Mouse (Mus musculus): Measurements from ENCODE around the gene Foxl1.

The Foxl1 gene

DNA sequence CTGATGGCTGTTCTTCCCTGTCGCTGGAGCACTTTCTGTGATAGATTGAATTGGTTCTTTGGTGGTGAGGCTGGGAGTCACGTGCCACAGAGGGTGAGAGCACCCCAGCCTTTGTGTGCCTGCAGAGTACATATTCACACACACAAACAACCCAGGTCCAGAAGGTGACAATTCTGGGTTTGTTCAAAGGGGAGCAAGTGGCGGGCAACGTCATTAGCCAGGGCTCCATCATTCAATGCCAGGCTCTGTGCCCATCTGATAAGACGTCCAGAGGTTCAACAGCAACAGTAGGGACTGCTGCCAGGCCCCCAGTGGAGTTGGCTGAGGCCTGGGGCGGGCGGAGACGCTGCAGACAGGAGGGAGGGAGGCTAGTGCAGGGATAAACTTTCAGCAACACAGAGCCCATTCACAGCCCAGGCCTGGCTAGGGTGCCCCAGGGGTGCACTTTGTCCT is 36.3 kb downstream of the Foxl1 start:
- no peak for DNase-seq (ENCODE audit: low read depth, low spot score)

- DNase-seq (ENCODE audit: low read depth, low spot score): no peak
Measured at GRCm38 (mm10) chr8:121168033-121168432, 40.3 kb downstream of the Foxl1 start.

DNA sequence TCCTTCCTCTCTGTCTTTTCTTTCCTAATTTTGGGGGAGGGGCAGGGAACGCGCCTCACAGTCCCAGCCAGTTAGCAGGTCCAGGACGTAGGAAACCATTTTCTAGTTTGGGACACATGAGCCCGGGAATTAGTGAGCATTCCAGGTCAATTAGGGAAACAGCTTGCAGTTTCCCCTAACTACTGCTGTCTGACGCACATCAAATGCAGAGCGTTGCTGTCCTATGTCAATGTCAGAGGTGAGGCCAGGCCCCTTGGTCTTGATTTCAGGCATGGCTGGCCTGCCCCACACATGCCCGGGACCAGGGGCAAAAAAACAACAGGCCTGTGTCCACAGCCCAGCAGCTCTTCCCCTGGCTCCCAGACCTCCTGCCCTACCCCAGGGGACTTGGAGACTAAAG is 42.4 kb downstream of the Foxl1 start:
- no peak for DNase-seq (ENCODE audit: low read depth, low spot score)

DNA sequence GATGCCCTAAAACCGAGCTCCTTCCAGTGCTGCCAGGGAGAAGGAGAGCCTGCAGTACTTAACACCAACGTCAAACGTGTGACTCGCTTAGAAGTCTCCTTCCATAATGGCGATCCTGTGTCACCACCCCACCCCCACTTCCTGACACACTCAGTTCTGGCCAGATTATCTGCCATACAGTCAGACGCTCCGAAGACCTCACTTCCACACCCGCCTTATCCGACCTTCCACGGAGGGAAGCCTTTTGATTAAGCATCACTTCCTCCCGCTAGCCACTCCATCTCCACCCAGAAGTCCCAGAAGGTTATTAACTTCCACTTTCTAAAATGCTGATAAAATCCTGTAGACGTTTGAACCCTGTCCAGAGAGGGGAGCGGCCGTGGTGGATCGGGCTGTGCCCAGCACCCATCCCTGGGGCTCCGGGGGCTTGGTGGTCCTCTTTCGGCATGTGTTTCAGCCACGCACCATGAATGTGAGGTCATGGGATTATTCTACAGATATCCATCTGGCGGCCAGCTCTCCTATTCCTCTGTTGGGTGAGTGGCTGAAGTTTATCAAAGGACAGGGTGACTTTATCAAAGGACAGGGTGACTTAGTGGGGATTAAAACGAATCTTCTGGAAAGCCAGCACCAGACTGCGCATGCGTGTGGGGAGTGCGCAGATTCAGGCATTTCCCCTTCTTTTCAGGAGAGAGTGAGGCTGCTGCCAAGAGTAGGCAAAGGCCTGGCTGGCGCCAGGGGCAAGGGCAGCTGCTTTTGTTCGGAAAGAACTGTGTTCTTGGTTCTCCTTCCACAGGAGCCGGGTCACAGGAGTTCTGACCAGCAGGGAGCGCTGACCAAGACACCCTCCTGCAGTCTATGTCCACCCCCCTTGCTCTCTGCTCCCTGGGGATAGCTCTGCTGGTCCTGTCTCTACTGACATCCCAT is 43.1 kb downstream of the Foxl1 start:
- no peak for DNase-seq (ENCODE audit: low read depth, low spot score)

DNA sequence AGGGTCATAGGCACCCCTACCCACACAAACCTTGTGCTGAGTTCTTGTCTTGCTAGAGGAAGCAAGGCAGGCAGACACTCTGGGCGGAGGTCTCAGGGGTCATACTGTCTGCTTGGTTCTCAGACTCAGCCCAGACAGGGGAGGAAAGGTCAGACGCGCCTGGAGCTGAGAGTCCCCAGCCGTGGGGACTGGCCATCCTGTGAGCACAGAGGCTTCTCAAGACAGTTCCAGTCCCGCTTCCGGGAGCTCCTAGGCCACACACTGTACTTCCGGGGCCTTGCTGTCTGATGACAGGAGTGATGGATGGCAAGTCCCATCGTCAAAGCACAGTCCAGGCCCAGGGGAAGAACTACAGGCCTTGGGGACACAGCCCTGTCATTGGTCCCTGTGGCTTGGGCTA is 44.8 kb downstream of the Foxl1 start:
- no peak for DNase-seq (ENCODE audit: low read depth, low spot score)

DNA sequence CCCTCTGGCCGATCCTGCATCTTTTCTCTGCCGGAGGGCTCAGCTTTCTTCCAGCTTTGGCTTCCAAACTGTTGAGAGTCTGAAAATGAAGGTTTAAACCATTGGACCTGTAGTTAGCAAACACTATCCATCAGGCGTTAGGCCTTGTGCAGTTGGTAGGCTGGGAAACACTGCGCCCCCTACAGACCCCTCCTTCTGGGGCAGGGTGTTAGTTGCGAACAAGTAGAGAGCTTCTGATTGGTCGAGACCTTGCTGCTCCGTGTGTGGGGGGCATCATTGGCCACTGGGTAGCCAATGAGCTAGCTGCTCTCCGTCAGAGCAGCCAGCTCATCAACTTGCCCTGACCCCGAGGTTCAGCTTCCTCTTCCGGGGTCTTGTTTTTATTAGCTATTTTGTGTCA is 46.4 kb downstream of the Foxl1 start:
- no peak for DNase-seq (ENCODE audit: low read depth, low spot score)

DNA sequence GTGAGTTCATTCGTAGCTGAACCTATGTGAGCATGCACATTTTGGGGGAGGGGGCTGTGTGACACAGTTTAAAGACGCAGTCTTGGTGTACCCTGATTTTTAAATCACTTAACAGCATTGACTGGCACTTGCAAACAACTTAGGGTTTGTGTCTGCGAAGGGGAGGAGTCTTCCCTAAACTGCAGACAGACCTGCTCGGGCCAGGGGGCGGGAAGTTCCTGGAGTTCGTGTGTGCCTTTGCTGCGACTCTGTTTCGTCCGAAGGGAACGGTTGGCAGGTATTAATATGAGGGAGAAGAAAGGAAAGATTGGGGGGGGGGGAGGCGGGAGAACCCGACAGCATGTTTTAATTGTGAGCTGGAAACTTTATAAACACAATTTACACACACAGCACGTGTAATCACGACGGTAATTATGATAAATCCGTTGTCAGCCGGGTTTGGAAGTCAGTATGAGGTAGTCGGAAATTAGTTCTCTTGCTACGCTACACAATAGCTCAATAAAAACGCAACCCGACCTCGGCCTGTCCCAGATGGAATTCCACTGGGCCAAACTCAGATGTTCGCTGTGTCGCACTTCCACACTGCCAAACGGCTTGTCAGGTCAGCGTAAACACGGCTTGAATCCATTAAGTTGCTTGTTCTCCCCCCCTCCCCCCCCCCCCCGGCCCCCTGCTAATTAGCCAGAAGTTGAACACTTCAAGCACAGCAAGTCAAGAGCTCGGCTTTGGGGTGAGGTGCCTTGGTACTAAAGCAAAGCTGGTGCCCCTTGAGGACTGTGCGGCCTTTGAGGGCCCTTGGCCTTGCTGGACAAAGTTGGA is 47.2 kb downstream of the Foxl1 start:
- no peak for DNase-seq (ENCODE audit: low read depth, low spot score)

DNA sequence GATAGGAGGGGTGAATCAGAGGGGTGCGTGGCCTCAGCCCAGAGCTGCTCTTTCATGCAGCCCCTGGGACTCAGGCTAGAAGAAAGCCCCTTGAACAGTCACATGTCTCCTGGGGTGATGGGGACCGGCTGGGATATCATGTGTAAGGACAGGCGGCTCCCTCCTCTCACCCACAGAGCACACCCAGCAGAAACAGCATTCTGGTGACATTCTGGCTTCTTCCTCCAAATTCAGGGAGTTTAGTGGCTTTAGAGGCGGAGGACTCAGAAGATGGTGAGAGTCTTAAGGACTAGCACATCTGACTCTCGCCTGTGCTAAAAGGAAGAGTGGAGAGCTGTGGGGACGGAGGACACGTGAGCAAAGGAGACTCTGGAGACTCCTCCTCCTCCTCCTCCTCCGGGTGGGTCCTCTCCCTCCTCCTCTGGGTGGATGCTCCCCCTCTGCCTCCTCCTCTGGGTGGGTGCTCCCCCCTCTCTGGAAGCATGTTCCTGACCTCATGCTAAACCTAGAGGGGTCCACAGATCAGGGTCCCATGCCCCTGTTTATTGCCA is 47.9 kb downstream of the Foxl1 start:
- DNase-seq (ENCODE audit: low read depth, low spot score): no peak

- peak; percentile 18 for DNase-seq (ENCODE audit: low read depth, low spot score)
Measured at GRCm38 (mm10) chr8:121176291-121176690, 48.6 kb downstream of the Foxl1 start.

Data from CD4-positive, CD25-positive, alpha-beta regulatory T cell, adult 2 months (primary cell).